ENCODE assay signal across 22 mouse cellular contexts in the genomic region with DNA sequence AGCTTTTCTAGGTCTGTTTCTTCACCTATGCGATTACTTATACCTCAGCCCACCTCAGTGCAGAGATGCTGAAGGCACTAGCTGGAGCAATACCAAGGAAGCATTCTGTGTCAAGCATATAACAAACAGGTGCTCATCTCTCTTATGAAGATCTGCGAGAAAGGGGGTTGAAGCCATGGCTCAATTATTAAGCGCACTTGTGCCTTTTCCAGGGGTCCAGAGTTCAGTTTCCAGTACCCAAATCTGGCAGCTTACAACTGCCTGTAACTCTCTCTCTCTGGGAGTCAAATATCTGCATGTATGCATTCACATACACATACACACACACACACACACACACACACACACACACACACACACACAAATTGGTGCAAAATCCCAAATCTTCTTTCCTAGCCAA.
A peak's percentile ranks its signal among the peaks of the same experiment; 100 is the strongest.
DNase-seq lines count a peak whose midpoint lies in the region; ATAC-seq and TF ChIP-seq lines count a peak whose summit lies in the region.
"Had no signal": no experiment of that assay in that cellular context is flagged by ENCODE, and none has a peak within 500 bp of the region (broad histone marks: within the 10 kb centered on the region; RNA-seq: fewer than 3 reads in every experiment).

No protein-coding gene starts in this region.

- H3K4me1 ChIP-seq in heart, embryonic 15.5 days (replicated peaks), result peaks cover 29% of the 10 kb centered on the region
- peaks cover 10% of the 10 kb centered on the region; the same call in 1 of the 2 replicates for H3K4me1 ChIP-seq in liver, embryonic 13.5 days (replicated peaks)
- no peaks in the 10 kb centered on the region for H3K4me1 ChIP-seq in liver, embryonic 11.5 days (replicated peaks; ENCODE audit: control insufficient read depth, insufficient read depth, low read length)

- TF ChIP-seq CTCF in left cerebral cortex, adult 2 months (IDR thresholded peaks at IDR 0.05), result no peak

- H3K4me2 ChIP-seq in heart, embryonic 15.5 days, result peak overlapping the region; percentile 22; the same call in 1 of the 2 replicates
- 0 out of 2 replicates have a peak overlapping the region, but pooled peaks have one; percentile 8 for H3K4me2 ChIP-seq in liver, embryonic 13.5 days
- no peak overlapping the region for H3K4me2 ChIP-seq in liver, embryonic 11.5 days
- H3K4me2 ChIP-seq: forebrain, embryonic 15.5 days; midbrain, embryonic 11.5 days had no signal

- H3K27me3 ChIP-seq in heart, embryonic 15.5 days, result no peaks in the 10 kb centered on the region
- H3K27me3 ChIP-seq in liver, embryonic 13.5 days, result no peaks in the 10 kb centered on the region
- H3K27me3 ChIP-seq in liver, embryonic 11.5 days (replicated peaks; ENCODE audit: control insufficient read depth, insufficient read depth, low read length), result no peaks in the 10 kb centered on the region
- H3K27me3 ChIP-seq: forebrain, embryonic 15.5 days; Patski had no signal

- no peak for DNase-seq in heart, adult 18-20 months
- DNase-seq in liver, embryonic 13.5 days, result no peak
- DNase-seq in liver, embryonic 11.5 days (ENCODE audit: low spot score), result no peak
- DNase-seq in kidney, adult 9 months, result peak; percentile 65
- peak; percentile 43 to 50 for DNase-seq in kidney, postnatal 36 days
- DNase-seq in left cerebral cortex, adult 2 months (ENCODE audit: extremely low spot score in 1 of 2, low spot score in 2 of 2), result no peak
- DNase-seq in left cerebral cortex, postnatal 36 days (ENCODE audit: low spot score in 2 of 2), result no peak
- DNase-seq: adrenal gland, postnatal 10 days; cerebellum, adult 9-10 months; gastrocnemius, postnatal 25 days; layer of hippocampus, postnatal 36 days; left cerebral cortex, postnatal 4 days; retina, postnatal 1 day had no signal

- H3K36me3 ChIP-seq in heart, embryonic 15.5 days, result no peaks in the 10 kb centered on the region
- H3K36me3 ChIP-seq in liver, embryonic 13.5 days, result no peaks in the 10 kb centered on the region
- H3K36me3 ChIP-seq in liver, embryonic 11.5 days (ENCODE audit: control insufficient read depth, insufficient read depth, low read length), result no peaks in the 10 kb centered on the region
- H3K36me3 ChIP-seq: forebrain, embryonic 15.5 days had no signal

- H3K9ac ChIP-seq in heart, embryonic 15.5 days, result no peak overlapping the region
- H3K9ac ChIP-seq in liver, embryonic 13.5 days, result no peak overlapping the region
- no peak overlapping the region for H3K9ac ChIP-seq in liver, embryonic 11.5 days (ENCODE audit: low read depth, low read length)
- H3K9ac ChIP-seq: forebrain, embryonic 15.5 days had no signal

- H3K4me3 ChIP-seq in heart, embryonic 15.5 days, result no peak overlapping the region
- no peak overlapping the region for H3K4me3 ChIP-seq in liver, embryonic 13.5 days (replicated peaks)
- no peak overlapping the region for H3K4me3 ChIP-seq in liver, embryonic 11.5 days (ENCODE audit: low read depth, low read length)
- no peak overlapping the region for H3K4me3 ChIP-seq in left cerebral cortex, adult 2 months
- H3K4me3 ChIP-seq: erythroblast, embryonic 14.5 days; forebrain, embryonic 15.5 days; hindbrain, embryonic 10.5 days had no signal

- no peak for ATAC-seq in heart, embryonic 15.5 days (replicated peaks; ENCODE audit: insufficient number of reproducible peaks, insufficient read depth, low FRiP score, low read depth)
- no peak for ATAC-seq in liver, embryonic 13.5 days (ENCODE audit: low read depth)
- no peak for ATAC-seq in liver, embryonic 11.5 days (replicated peaks; ENCODE audit: low FRiP score)
- ATAC-seq: forebrain, embryonic 15.5 days; hindbrain, postnatal 0 days; Patski had no signal

- intact Hi-C loops in left cerebral cortex, adult 2 months (cut with DNase I), result no loop called here
- intact Hi-C loops in left cerebral cortex, postnatal 36 days (cut with DNase I), result no loop called here

- no peaks in the 10 kb centered on the region for H3K9me3 ChIP-seq in heart, embryonic 15.5 days (replicated peaks)
- H3K9me3 ChIP-seq in liver, embryonic 13.5 days (replicated peaks), result no peaks in the 10 kb centered on the region
- no peaks in the 10 kb centered on the region for H3K9me3 ChIP-seq in liver, embryonic 11.5 days (ENCODE audit: control insufficient read depth, low read length)
- H3K9me3 ChIP-seq: forebrain, embryonic 15.5 days; hindbrain, embryonic 10.5 days had no signal

- H3K27ac ChIP-seq in heart, embryonic 15.5 days, result no peak overlapping the region
- no peak overlapping the region for H3K27ac ChIP-seq in liver, embryonic 13.5 days
- H3K27ac ChIP-seq in liver, embryonic 11.5 days (ENCODE audit: low read depth, low read length), result no peak overlapping the region
- H3K27ac ChIP-seq in left cerebral cortex, adult 2 months, result no peak overlapping the region
- H3K27ac ChIP-seq: forebrain, embryonic 15.5 days; hindbrain, embryonic 10.5 days; hindbrain, postnatal 0 days; macrophage; stomach, postnatal 0 days had no signal

- WGBS in heart, embryonic 15.5 days, result 90% methylated on average over 3 of the region's 3 CpGs
- WGBS in liver, embryonic 13.5 days (ENCODE audit: insufficient replicate concordance), result 64% methylated on average over 3 of the region's 3 CpGs
- 81% methylated on average over 3 of the region's 3 CpGs for WGBS in liver, embryonic 11.5 days

Comparison
In these comparisons a context has a peak if more than half of its experiments do, and no peak if none do; other contexts are left out.
1. DNase-seq: peak in kidney, adult 9 months (single experiment) and kidney, postnatal 36 days (2 of 2); none in heart, adult 18-20 months (0 of 2), liver, embryonic 13.5 days (single experiment), liver, embryonic 11.5 days (single experiment), left cerebral cortex, adult 2 months (0 of 2) and left cerebral cortex, postnatal 36 days (0 of 2).